Mouse (Mus musculus) lung, postnatal 0 days (tissue): ENCODE data around the gene Cep128. TPM values are rescaled to one million over a fixed set of nuclear protein-coding genes. Genes with fewer than 3 reads are reported as not detected.

ENCODE experiments used
- ATAC-seq: fragments of 200-750 bp; cut with Nextera tagmentation; 2 replicates; pipeline ENCODE4 v1.8.0; 2017; ENCODE audit warnings: moderate library complexity
- DNase-seq: peaks from one replicate; pipeline ENCODE4 v3.0.0-alpha.2; 2016; ENCODE audit warnings: low spot score
- H3K27ac ChIP-seq: fragments of 300-500 bp; sonication (generic); 2 replicates; pipeline ENCODE4 v1.5.1; 2014; ENCODE audit warnings: antibody characterized with exemption, mild to moderate bottlenecking, low read length, mixed read lengths
- H3K27me3 ChIP-seq: fragments of 300-500 bp; sonication (generic); replicated peaks from 2 replicates; pipeline ENCODE4 v1.6.1; 2014; ENCODE audit warnings: low read length, mixed read lengths; ENCODE audit not compliant: insufficient read depth
- H3K36me3 ChIP-seq: fragments of 300-500 bp; sonication (generic); 2 replicates; pipeline ENCODE4 v1.6.1; 2014; ENCODE audit warnings: low read length, mixed read lengths; ENCODE audit not compliant: insufficient read depth
- H3K4me1 ChIP-seq: fragments of 300-500 bp; sonication (generic); 2 replicates; pipeline ENCODE4 v1.6.1; 2014; ENCODE audit warnings: antibody characterized with exemption, low read depth, low read length, mixed read lengths; ENCODE audit not compliant: insufficient read depth
- H3K4me2 ChIP-seq: fragments of 300-500 bp; sonication (generic); replicated peaks from 2 replicates; pipeline ENCODE4 v1.6.1; 2014; ENCODE audit warnings: low read depth, mild to moderate bottlenecking, low read length, moderate library complexity, mixed read lengths
- H3K4me3 ChIP-seq: fragments of 300-500 bp; sonication (generic); 2 replicates; pipeline ENCODE4 v1.5.1; 2014; ENCODE audit warnings: low read depth, low read length
- H3K9ac ChIP-seq: fragments of 300-500 bp; sonication (generic); replicated peaks from 2 replicates; pipeline ENCODE4 v1.6.1; 2014; ENCODE audit warnings: low read depth, mild to moderate bottlenecking
- H3K9me3 ChIP-seq: fragments of 300-500 bp; sonication (generic); 2 replicates; pipeline ENCODE4 v1.6.1; 2016; ENCODE audit warnings: low read length, mixed read lengths
- CTCF ChIP-seq: IDR thresholded peaks from 2 replicates; pipeline ENCODE4 v1.5.1; 2016; ENCODE audit warnings: antibody characterized with exemption, mild to moderate bottlenecking
- EP300 ChIP-seq: IDR thresholded peaks from 2 replicates; pipeline ENCODE4 v1.6.1; 2016; ENCODE audit warnings: antibody characterized with exemption, mild to moderate bottlenecking, control low read depth
- WGBS: fragments of 180-500 bp; shearing (Covaris S2); extraction: QIAGEN DNeasy Blood & Tissue Kit; methylation state at CpG from one replicate; pipeline ENCODE4 v1.1.7; 2014; 5-methylcytosine and 5-hydroxymethylcytosine counted together
- polyA plus RNA-seq: library from polyadenylated mRNA; unstranded; fragments of >200 nt; fragmentation: Nextera tagmentation; extraction: Ambion mirVana; gene quantifications from 2 replicates; pipeline ENCODE4 v1.2.1, GENCODE M21; 2015

The Cep128 gene
- polyA plus RNA-seq, 1 experiment from 2014 or later = 2.4 TPM

GRCm38 (mm10) chr12:91052301-91052700 lies 331.9 kb downstream of the Cep128 start:
- Histone ChIP-seq H3K4me1 (no peaks in the 10 kb centered on the region), H3K36me3 (no peaks in the 10 kb centered on the region), H3K9ac (no peak overlapping the region), H3K4me3 (no peak overlapping the region), H3K4me2 (no peak overlapping the region), H3K9me3 (no peaks in the 10 kb centered on the region), H3K27ac (no peak overlapping the region), H3K27me3 (no peaks in the 10 kb centered on the region)
- TF ChIP-seq EP300 = no peak
- no peak for TF ChIP-seq CTCF
- DNase-seq = no peak
- 88% methylated on average over 3 of the region's 3 CpGs for WGBS
- no peak for ATAC-seq

GRCm38 (mm10) chr12:91050593-91051325 lies 333.4 kb downstream of the Cep128 start:
- no peak overlapping the region for H3K4me3 ChIP-seq
- no peak overlapping the region for H3K4me2 ChIP-seq
- 87% methylated on average over 9 of the region's 9 CpGs for whole genome bisulfite sequencing
- no peaks in the 10 kb centered on the region for H3K9me3 ChIP-seq
- ATAC-seq = no peak
- no peaks in the 10 kb centered on the region for H3K27me3 ChIP-seq
- TF ChIP-seq EP300 (no peak), CTCF (no peak)
- H3K4me1 ChIP-seq = no peaks in the 10 kb centered on the region
- H3K27ac ChIP-seq = no peak overlapping the region
- H3K36me3 ChIP-seq = no peaks in the 10 kb centered on the region
- H3K9ac ChIP-seq = no peak overlapping the region
- DNase-seq = no peak

- no peak overlapping the region for H3K4me2 ChIP-seq
- WGBS = 69% methylated on average over 4 of the region's 4 CpGs
- no peaks in the 10 kb centered on the region for H3K4me1 ChIP-seq
- H3K27ac ChIP-seq = no peak overlapping the region
- TF ChIP-seq EP300 = no peak
- TF ChIP-seq CTCF = no peak
- H3K27me3 ChIP-seq = no peaks in the 10 kb centered on the region
- no peak overlapping the region for H3K4me3 ChIP-seq
- no peaks in the 10 kb centered on the region for H3K9me3 ChIP-seq
- ATAC-seq (no peak), DNase-seq (peak; percentile 15)
- H3K36me3 ChIP-seq = no peaks in the 10 kb centered on the region
- H3K9ac ChIP-seq = no peak overlapping the region
Observed at GRCm38 (mm10) chr12:91041363-91041762, 342.8 kb downstream of the Cep128 start.

- Histone ChIP-seq H3K4me2 (no peak overlapping the region), H3K27ac (no peak overlapping the region), H3K4me3 (no peak overlapping the region), H3K4me1 (no peaks in the 10 kb centered on the region), H3K9ac (no peak overlapping the region), H3K36me3 (no peaks in the 10 kb centered on the region), H3K9me3 (no peaks in the 10 kb centered on the region), H3K27me3 (no peaks in the 10 kb centered on the region)
- 87% methylated on average over 7 of the region's 7 CpGs for WGBS
- TF ChIP-seq EP300 = no peak
- TF ChIP-seq CTCF = no peak
- ATAC-seq (no peak), DNase-seq (no peak)
Observed at GRCm38 (mm10) chr12:91040267-91040905, 343.8 kb downstream of the Cep128 start.

GRCm38 (mm10) chr12:91029116-91029515 lies 355.1 kb downstream of the Cep128 start:
- H3K4me2 ChIP-seq = no peak overlapping the region
- DNase-seq (peak; percentile 83), ATAC-seq (peak; percentile 88)
- H3K36me3 ChIP-seq = no peaks in the 10 kb centered on the region
- H3K4me3 ChIP-seq = no peak overlapping the region
- no peak overlapping the region for H3K9ac ChIP-seq
- TF ChIP-seq CTCF = no peak
- peak; percentile 53; the same call in 1 of the 2 replicates for TF ChIP-seq EP300
- no peaks in the 10 kb centered on the region for H3K27me3 ChIP-seq
- no peaks in the 10 kb centered on the region for H3K9me3 ChIP-seq
- H3K27ac ChIP-seq = no peak overlapping the region
- WGBS = 40% methylated on average over 5 of the region's 5 CpGs
- 0 out of 2 replicates have a peak, but pooled peaks cover 3% of the 10 kb centered on the region for H3K4me1 ChIP-seq

- TF ChIP-seq EP300 = no peak
- TF ChIP-seq CTCF = no peak
- 45% methylated on average over 9 of the region's 9 CpGs for WGBS
- Histone ChIP-seq H3K27ac (0 out of 2 replicates have a peak overlapping the region, but pooled peaks have one; percentile 32), H3K4me1 (0 out of 2 replicates have a peak, but pooled peaks cover 3% of the 10 kb centered on the region), H3K27me3 (no peaks in the 10 kb centered on the region), H3K4me2 (no peak overlapping the region), H3K4me3 (no peak overlapping the region), H3K9me3 (no peaks in the 10 kb centered on the region), H3K36me3 (no peaks in the 10 kb centered on the region), H3K9ac (no peak overlapping the region)
- ATAC-seq (peak; percentile 19; the same call in 1 of the 2 replicates), DNase-seq (peak; percentile 14)
Observed at GRCm38 (mm10) chr12:91027681-91028080, 356.5 kb downstream of the Cep128 start.
